Mouse (Mus musculus) retina, postnatal 7 days (tissue): ENCODE results near the gene Ptma.
"Not testable (repeated sequence)": the region's sequence is repeated elsewhere in the genome, so short reads cannot be mapped to it uniquely, and the experiment has no call there.

ENCODE experiments used
- DNase-seq: peaks from one replicate; pipeline ENCODE4 v3.0.0-alpha.2; 2012; ENCODE audit warnings: low read depth, low spot score

Ptma gene

DNA sequence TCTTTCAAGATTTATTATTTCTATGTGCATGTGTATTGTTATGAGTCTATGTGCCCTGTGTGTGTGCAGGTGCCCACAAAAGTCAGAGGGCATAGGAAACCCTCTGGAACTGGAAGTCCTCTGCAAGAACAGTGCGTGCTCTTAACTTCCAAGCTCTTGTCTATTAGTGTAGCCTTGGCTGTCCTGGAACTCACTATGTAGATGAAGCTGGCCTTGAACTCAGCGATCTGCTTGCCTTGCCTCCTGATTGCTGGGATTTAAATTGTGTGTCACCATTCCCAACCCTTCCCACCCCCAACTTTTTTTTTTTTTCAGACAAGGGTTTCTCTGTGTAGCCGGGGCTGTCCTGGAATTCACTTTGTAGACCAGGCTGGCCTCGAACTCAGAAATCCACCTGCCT, 30.2 kb upstream of the Ptma start:
- DNase-seq, result no peak

DNA sequence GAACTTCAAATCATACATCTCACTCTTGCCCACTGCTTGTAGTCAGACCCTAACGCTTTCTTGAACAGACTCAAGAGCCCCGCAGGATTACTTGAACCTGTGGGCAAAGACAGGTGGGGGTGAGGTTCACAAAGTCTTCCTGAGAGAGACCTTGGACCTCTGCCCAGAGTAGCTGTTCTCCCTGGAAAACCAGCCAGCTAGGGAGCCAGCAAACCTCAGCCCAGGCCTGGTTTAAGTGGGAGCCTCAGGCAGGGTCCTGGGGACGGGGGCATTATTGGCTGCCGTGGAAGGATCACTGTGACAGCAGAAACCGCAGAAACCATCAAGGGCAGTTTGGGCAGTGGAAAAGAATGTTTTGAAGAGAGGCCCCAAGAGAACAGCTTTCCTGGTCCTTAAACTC, 29.2 kb upstream of the Ptma start:
- no peak for DNase-seq

DNA sequence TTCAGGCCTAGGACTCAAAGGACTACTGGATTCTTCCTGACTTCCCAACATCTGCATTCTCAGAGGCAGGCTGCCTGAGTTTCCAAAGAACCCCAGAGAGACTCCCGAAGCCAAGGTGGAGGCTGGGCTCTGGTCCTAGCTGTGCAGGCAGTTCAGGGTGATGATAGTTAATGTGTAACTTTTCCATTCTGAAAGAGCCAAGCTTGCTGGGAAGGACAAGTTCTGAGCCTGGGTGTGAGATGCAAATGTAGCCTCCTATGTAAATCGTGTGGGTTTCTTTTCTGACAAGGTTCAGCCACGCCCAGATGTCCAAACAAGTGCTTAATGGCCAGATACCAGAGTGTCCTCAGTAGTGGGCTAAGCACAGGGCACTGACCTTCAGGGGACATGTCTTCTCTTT, 28.5 kb upstream of the Ptma start:
- DNase-seq, result no peak

DNA sequence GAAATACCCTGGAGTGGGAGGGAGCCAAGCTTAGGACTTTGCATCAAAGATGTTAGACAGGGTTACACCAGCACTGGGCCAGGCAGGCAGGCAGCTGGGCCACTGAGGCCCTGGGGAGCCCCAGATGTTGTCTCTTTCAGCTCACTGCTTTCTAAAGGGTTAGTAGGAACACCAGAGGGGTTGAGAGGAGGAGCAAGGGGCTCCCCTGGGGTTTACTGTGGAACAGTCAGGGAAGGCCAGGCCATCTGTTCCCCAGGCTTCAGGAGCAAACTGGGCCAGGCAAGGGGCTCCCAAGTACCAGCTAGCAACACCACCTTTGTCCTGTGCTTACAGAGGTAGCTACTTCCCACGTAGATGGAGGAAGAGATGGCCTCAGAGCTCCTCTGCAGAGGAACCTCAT, 27.9 kb upstream of the Ptma start:
- DNase-seq, result no peak

GRCm38 (mm10) chr1:86499903-86500302, 26.6 kb upstream of the Ptma start:
- no peak for DNase-seq

GRCm38 (mm10) chr1:86500681-86501080, 25.8 kb upstream of the Ptma start:
- no peak for DNase-seq

- no peak for DNase-seq
These were observed 25.4 kb upstream of the Ptma start for GRCm38 (mm10) chr1:86501114-86501532.

- peak; percentile 80 for DNase-seq
These were observed 25.0 kb upstream of the Ptma start for GRCm38 (mm10) chr1:86501559-86501958.

DNA sequence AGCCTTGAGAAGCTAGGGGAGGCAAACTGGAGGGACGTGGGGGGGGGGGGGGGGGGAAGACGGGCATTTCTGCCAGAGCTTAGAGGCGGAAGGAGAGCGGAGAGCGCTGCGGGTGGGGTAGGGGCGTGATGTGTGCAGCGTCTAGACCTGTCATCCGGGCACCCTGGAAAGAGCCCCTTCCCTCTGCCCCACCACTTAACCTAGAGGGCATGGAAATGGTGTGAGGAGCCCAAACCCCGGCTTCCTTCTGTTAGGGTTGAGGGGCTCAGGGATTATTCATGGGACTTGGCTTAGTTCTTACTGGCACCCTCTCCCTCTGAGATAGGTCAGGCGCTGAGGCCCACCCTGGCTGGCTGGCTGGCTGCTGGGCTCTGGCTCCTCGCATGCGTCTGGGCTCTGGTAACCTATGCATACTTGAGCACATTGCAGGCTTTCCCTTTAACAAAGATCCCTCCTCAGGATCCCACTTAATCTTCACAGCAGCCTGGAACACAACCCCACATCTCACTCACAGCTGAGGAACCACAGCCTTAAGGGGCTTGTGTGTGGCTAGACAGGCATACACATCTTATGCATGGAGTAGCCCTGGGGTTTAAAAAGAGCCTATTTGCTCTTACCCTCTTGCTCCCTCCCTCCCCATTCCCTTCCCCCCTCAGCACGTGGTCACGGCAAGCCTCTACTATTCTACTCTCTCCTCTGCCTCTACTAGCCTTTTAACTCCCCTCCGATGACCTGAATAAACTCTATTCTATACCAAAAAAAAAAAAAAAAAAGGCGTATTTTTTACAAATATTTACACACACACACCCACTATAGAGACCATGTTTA, 24.1 kb upstream of the Ptma start:
- DNase-seq, result no peak

- no peak for DNase-seq
These were observed 23.3 kb upstream of the Ptma start for GRCm38 (mm10) chr1:86503165-86503747.

GRCm38 (mm10) chr1:86503906-86504696, 22.4 kb upstream of the Ptma start:
- DNase-seq, result peak; percentile 82

DNA sequence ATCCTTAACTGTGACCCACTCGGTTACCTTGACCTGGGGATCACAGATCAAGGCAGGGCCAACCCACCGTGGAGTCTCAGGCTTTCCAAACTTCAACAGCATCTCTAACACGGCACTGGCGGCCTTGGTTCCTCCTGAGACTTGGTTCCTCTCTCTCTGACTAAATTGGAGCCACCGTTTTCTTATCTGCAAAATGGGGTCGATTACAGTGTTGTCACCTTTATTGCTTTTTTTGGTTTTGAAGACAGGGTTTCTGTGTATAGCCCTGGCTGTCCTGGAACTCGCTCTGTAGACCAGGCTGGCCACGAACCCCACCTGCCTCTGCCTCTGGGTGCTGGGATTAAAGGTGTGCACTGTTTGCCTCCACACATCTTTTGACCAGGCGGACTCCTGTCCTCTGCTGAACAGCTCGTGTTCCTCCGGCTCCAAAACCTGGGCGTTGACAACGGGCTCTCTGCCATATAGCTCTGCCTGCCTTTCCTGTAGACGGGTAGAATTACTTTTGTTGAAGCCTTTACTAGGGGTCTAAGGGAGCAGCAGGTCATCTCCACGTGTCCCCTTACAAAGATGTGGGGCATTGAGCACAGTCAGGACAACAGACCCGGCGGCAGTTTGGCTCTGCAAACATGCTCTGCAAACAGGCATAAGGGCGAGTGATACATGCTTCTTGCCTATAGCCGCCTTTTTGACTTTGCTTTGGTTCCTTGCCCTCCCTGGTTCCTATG, 21.7 kb upstream of the Ptma start:
- DNase-seq, result no peak

DNA sequence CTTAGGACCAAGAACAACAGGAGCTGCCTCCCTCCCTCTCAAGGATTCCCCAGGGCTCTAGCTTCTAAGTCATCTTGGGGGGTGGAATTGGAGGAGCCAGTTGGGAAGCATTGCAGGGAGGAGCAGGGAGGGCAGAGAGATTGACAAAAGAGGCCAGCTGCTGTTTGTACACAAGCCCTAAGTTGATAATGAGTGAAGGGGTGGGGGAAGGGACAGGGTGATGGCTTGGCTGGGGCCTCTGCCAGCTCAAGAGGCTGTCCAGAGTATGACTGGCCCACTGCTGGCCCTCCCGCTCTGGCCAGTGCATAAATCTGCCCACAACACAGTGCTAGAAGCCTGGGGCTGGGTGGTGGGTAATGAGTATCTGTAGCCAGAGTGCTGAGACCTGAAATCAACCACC, 21.1 kb upstream of the Ptma start:
- no peak for DNase-seq

DNA sequence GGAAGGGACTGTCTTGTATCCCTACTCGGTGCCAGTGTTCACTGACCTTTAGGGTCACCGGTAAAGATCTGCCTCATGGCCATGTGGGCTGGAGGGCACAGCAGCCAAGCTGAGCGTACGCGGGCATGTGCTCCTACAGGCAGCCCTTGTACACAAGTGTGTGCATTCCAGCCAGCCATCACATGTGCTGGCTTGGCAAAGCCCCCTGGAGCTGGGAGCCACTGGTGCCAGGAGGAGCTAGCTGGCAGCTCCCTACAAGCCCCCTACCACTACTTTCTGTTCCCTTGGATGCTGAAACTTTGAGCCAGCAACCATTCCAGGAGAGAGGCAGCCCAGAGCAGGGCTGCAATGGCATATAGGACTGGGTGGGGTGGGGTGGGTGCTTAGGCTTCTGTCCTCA, 20.1 kb upstream of the Ptma start:
- no peak for DNase-seq

DNA sequence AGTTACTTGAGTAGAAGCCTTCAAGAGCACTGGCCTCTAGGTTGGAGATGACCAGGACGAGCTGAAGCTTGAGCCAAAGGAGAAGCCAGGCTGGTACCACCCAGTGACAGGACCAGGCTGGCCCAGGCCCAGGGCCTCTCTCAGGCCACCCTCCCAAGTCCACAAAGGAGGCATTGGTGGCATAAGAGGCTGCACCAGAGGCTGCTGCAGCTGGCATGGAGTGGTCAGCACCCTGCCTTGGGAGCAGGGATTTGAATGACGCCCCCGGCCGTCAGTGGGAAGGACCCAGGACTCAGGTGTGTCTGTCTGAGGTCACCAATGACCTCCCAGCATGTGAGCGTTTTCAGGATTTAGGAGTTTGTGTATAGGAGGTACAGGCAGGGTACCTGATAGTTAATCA, 18.7 kb upstream of the Ptma start:
- no peak for DNase-seq

GRCm38 (mm10) chr1:86509410-86509809, 17.1 kb upstream of the Ptma start:
- DNase-seq, result peak; percentile 48

DNA sequence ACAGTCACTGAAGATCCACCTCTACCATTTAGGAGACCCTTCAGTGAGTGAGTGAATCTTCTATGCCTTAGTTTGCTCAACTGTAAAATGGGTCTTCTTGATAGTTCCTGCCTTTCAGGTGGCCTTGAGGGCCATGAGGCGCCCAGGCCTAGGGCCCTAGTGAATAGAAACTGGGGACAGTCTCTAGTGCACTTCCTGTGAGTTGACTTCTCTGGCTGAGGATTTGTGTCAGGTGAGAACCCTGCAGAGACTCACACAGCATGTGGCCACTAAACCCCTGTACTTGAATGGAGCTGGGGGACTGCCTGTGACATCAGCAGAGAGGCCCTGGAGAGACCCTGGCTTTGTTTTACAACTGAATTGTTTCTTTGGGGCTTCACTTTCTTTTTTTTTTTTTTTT, 16.3 kb upstream of the Ptma start:
- DNase-seq, result no peak

DNA sequence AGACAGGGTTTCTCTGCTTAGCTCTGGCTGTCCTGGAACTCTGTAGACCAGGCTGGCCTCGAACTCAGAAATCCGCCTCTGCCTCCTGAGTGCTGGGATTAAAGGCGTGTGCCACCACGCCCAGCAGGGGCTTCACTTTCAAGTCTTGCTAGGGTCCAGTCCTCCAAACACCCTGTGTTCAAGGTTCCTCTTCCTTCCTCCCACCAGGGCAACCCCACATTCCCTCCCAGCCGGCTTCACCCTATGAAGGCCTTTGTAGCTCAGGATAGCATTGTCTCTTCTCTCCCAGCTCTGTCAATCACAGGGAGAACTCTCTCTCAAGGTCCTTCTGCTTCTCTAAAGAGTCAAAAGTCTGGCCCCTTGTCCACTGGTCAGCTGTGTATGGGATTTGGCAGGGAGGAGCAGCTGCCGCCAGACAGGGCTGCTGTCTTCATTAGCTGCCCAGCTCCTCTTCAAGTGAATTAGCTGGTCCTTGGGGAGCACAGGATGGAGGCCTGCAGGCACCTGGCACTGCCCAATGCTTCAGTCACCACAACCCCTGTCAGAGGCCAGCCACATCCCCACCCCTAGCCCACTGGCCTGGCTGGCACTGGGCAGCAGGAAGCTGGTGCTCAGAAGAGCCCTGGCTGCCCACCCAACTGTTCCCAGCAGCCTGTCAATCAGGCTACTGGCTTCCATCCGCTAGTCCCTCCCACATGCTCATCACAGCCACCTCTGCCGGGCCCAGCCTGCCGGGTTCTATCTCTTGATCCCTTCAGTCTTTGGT, 15.7 kb upstream of the Ptma start:
- DNase-seq, result no peak

- no peak for DNase-seq
These were observed 14.3 kb upstream of the Ptma start for GRCm38 (mm10) chr1:86512154-86512720.

DNA sequence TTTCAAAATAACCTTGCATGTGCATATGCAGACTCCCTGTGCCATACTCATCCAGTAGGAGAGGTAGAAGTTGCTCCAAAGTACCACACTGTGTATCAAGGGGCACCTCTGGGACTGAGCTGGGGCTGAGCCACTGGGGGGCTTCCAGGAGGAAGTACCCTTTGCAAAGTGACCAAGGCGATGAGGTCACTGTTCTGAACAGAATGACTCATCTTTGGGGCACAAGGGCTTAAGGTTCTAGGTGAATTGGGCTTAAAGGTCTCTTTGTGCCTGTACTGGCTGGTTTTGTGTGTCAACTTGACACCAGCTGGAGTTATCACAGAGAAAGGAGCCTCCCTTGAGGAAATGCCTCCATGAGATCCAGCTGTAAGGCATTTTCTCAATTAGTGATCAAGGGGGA, 13.5 kb upstream of the Ptma start:
- DNase-seq, result not testable (repeated sequence)
